Mouse (Mus musculus): Measurements from ENCODE around the gene Tarbp2. TPM values are rescaled to one million over a fixed set of nuclear protein-coding genes. Genes with fewer than 3 reads are reported as not detected.

The Tarbp2 gene
- polyA plus RNA-seq, 1 experiment from 2014 or later, result 104 TPM

DNA sequence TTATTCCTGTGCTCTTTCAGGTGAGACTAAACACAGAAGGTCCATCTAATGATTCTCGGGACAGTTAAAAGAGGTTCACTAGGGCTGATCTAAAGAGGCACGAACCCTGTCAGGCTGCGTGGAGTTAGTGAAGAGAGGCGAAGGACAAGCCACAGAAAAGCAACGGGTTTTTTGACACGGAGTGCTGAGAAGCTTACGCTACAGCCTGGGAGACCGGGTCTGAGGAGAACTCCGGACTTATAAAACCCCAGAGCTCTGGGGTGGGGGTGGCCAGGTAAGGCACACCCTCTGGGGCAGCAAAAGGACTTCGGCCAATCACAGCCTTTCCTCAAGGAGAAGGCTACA is 389 bp upstream of the Tarbp2 start:
- Histone ChIP-seq H3K4me2 (peak overlapping the region; percentile 85), H3K27me3 (no peaks in the 10 kb centered on the region), H3K9ac (peak overlapping the region; percentile 84), H3K27ac (replicated peaks) (peak overlapping the region; percentile 100), H3K4me1 (replicated peaks) (peaks cover 50% of the 10 kb centered on the region), H3K9me3 (no peaks in the 10 kb centered on the region), H3K4me3 (peak overlapping the region; percentile 75), H3K36me3 (peaks cover 13% of the 10 kb centered on the region)
- ATAC-seq (ENCODE audit: low FRiP score, low read depth), result no peak
- under 1% methylated on average over 10 of the region's 10 CpGs for WGBS

DNA sequence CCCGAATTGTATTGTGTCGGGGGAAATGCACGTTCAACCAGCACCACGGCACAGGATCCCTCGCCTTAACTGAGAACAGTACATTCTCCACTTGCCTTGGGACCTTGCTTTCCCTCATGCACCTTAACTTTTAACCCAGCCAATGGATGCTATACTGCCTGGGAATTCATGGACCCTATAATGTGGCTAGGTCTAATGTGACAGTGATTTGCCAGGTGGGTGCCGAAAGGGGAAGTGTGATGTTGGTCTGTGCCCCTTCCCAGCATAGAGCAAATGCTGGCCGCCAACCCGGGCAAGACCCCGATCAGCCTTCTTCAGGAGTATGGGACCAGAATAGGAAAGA is 838 bp downstream of the Tarbp2 start:
- WGBS, result 20% methylated on average over 9 of the region's 9 CpGs
- peaks cover 41% of the 10 kb centered on the region for H3K4me1 ChIP-seq (replicated peaks)
- no peaks in the 10 kb centered on the region for H3K27me3 ChIP-seq
- no peaks in the 10 kb centered on the region for H3K9me3 ChIP-seq
- ATAC-seq (ENCODE audit: low FRiP score, low read depth), result no peak
- peaks cover 16% of the 10 kb centered on the region for H3K36me3 ChIP-seq
- H3K27ac ChIP-seq (replicated peaks), result peak overlapping the region; percentile 100
- peak overlapping the region; percentile 85 for H3K4me2 ChIP-seq
- H3K4me3 ChIP-seq, result peak overlapping the region; percentile 75
- H3K9ac ChIP-seq, result peak overlapping the region; percentile 92

DNA sequence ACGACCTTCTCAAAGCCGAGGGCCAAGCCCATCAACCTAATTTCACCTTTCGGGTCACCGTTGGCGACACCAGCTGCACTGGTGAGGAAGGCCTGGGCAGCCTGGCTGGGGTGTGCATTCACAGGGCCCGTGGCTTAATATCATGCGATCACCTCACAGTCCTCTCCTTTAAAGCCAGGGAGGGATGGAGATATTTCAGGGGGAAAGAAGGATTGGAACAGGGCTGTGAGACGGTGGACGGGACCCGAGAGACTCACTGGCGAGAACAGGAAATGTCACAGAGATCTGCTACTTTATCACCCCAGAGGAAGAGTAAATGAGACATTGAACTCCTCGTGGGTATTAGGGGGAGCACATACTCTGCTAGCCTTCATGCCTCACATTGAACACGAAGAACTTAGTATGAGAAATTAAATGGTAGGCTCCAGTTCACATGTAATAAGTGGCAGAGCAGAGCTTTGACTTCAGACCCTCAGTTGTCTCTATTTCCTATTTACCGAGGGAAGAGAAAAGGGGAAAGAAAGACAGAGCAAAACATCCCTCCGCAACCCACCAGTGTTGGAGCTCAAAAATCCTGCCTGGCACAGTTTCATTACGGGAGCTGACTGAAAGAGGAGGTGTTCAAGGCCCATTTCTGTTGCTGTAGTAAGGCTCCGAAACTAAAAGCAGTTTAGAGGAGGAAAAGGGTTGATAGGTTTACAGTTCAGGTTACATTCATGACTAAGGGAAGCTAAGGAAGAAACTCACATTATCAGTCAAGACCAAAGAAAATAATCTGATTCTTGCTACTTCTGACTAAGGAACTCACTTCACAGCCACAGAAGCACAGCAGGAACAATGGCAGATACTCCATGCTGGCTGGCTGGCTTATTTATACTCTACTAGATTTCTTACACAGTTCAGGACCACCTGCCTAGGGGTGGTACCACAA is 1.5 kb downstream of the Tarbp2 start:
- peaks cover 35% of the 10 kb centered on the region for H3K4me1 ChIP-seq (replicated peaks)
- peak overlapping the region; percentile 75 for H3K4me3 ChIP-seq
- no peak for ATAC-seq (ENCODE audit: low FRiP score, low read depth)
- H3K4me2 ChIP-seq, result peak overlapping the region; percentile 85
- H3K27ac ChIP-seq (replicated peaks), result peak overlapping the region; percentile 100
- WGBS, result 63% methylated on average over 17 of the region's 17 CpGs
- H3K36me3 ChIP-seq, result peaks cover 19% of the 10 kb centered on the region
- H3K9me3 ChIP-seq, result no peaks in the 10 kb centered on the region
- H3K27me3 ChIP-seq, result no peaks in the 10 kb centered on the region
- peak overlapping the region; percentile 92 for H3K9ac ChIP-seq

DNA sequence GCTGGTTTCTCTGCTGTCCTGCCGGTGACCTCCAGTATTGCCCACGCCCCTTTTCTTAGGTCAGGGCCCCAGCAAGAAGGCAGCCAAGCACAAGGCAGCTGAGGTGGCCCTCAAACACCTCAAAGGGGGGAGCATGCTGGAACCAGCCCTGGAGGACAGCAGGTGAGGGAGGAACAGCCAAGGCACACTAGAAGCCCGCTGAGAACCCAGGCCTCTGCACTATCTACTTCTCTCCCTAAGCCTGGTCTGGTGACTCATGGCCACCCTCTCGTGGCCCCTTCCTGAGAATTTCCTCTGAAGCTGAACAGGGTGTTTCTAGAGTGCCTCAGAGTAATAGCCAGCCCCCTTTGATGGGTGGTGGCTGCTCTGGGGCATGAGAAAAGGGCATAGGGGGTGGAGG is 2.4 kb downstream of the Tarbp2 start:
- no peak overlapping the region for H3K4me2 ChIP-seq
- no peaks in the 10 kb centered on the region for H3K9me3 ChIP-seq
- no peak for ATAC-seq (ENCODE audit: low FRiP score, low read depth)
- H3K27ac ChIP-seq (replicated peaks), result no peak overlapping the region
- no peak overlapping the region for H3K9ac ChIP-seq
- H3K27me3 ChIP-seq, result no peaks in the 10 kb centered on the region
- peaks cover 26% of the 10 kb centered on the region for H3K4me1 ChIP-seq (replicated peaks)
- 83% methylated on average over 4 of the region's 4 CpGs for WGBS
- peaks cover 19% of the 10 kb centered on the region for H3K36me3 ChIP-seq
- H3K4me3 ChIP-seq, result no peak overlapping the region

DNA sequence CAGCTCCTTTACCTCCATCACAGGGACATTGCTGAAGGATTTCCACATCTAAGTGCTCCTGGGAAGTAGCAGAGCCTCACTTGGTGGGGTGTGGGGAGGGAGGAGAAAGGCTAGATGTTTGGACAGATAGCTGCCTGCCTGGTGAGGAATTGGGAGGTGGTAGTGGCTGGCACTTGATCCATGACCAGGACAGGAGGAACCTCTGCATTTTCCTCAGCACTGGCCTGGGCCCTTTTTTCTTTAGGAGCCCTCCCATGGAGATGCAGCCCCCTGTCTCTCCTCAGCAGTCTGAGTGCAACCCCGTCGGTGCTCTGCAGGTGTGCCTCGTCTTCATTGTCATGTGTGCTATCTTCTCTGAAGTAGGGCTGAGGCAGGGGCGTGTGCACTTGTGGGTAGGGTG is 3.5 kb downstream of the Tarbp2 start:
- no peak for ATAC-seq (ENCODE audit: low FRiP score, low read depth)
- Histone ChIP-seq H3K4me1 (replicated peaks) (peaks cover 17% of the 10 kb centered on the region), H3K27ac (replicated peaks) (no peak overlapping the region), H3K36me3 (peaks cover 19% of the 10 kb centered on the region), H3K9me3 (no peaks in the 10 kb centered on the region), H3K4me2 (no peak overlapping the region), H3K4me3 (no peak overlapping the region), H3K27me3 (no peaks in the 10 kb centered on the region), H3K9ac (no peak overlapping the region)
- 80% methylated on average over 4 of the region's 4 CpGs for WGBS

DNA sequence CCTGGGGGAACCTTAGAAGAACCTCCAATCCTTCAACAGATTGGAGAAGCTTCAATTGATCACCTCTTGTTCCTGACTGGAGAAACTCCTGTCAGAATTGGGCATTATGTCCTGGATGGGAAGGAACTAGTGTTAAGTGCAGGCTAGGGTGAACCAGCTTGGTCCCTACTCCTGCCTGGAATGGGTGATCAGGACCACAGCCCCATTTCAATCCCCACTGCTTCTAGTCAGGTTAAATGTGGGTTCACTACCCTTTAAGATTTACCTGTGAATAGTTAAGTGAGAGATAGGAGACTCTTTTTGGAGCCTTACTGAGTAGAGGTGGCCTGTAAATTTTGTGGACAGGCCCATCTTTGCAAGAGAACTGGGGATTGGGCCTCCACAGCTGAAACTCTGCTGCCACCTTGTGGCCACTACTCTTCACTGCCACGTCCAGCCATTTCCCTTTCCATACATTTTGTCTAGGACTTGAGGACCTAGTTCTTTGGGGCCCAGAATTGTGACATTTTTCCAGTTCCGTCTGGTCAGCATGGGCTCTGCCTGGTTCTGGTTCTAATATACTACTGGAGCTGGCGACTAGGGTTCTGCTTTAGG is 7.0 kb downstream of the Tarbp2 start, which contains the start of gene Npff:
Gene Npff (minus strand): TSS at position 51 of the 594 bp plus-strand sequence.
- Histone ChIP-seq H3K9ac (no peak within 1 kb of the TSS; the same call in 1 of the 2 replicates), H3K4me3 (no peak within 1 kb of the TSS), H3K27me3 (no peaks in the 10 kb centered on the region), H3K4me2 (no peak within 1 kb of the TSS), H3K36me3 (peaks cover 46% of the 10 kb centered on the region), H3K4me1 (replicated peaks) (peaks cover 6% of the 10 kb centered on the region), H3K9me3 (no peaks in the 10 kb centered on the region), H3K27ac (replicated peaks) (peak within 1 kb of the TSS; percentile 56)
- ATAC-seq (ENCODE audit: low FRiP score, low read depth), result peak; percentile 52; the same call in 1 of the 2 replicates
- 6% methylated on average over 3 of the region's 3 CpGs for whole genome bisulfite sequencing

DNA sequence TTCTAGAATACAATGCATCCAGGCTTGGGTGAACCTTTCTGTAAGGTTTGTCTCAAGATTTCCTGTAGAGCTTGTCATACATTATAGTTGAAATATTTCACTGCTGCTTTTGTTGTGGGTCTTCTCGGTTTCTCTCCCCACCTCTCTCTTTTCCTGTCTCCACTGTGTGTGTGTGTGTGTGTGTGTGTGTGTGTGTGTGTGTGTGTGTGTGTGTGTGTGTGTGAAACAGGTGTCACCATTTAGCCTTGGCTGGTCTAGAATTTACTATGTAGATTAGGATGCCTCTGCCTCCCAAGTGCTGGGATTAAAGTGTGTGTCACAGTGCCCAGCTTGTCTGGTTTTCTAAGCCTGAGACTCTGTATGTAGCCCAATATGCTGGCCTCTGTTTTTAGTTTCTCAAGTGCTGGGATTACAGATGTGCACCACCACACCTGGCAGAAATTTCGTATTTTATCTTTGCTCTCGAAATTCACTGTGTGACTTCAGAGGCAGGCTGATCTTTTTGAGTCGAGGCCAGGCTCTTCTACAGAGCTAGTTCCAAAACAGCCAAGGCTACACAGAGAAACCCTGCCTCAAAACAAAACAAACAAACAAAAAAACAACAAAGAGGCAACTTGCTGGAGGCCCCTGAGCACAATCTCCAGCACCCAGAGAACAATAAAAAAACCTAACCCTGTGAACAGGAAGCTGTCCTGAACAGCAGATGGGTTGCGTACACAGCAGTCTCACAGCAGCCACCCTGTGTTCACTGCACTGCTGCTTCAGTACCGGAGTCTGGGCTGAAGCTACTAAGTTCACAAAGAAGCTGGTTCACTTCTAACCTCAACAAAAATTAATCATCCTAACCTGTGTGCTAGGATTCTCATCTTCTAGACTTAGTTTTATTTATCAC is 8.4 kb downstream of the Tarbp2 start:
- Histone ChIP-seq H3K4me1 (replicated peaks) (no peaks in the 10 kb centered on the region; the same call in 1 of the 2 replicates), H3K27me3 (no peaks in the 10 kb centered on the region), H3K27ac (replicated peaks) (no peak overlapping the region), H3K36me3 (peaks cover 58% of the 10 kb centered on the region), H3K4me2 (no peak overlapping the region), H3K9me3 (no peaks in the 10 kb centered on the region), H3K9ac (no peak overlapping the region), H3K4me3 (no peak overlapping the region)
- WGBS, result 86% methylated on average over 6 of the region's 6 CpGs
- ATAC-seq (ENCODE audit: low FRiP score, low read depth), result no peak

DNA sequence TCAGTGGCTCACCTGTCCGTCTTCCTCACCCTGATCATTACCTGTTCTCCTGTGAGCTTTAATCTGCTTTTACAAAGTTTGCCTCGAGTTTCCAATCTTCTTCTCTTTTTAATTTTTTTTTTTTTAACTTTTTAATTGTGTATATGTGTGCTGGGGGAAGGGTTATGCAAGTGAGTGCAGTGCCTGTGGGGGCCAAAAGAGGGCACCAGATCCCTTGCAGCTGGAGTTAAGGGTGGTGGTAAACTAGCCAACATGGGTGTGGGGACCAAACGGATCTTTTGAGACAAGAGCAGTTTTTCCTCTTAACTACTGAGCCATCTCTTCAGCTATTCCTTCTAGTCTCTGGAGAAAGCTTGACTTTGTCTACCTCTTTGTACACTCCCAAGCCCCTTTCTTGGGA is 9.9 kb downstream of the Tarbp2 start:
- peaks cover 57% of the 10 kb centered on the region for H3K36me3 ChIP-seq

DNA sequence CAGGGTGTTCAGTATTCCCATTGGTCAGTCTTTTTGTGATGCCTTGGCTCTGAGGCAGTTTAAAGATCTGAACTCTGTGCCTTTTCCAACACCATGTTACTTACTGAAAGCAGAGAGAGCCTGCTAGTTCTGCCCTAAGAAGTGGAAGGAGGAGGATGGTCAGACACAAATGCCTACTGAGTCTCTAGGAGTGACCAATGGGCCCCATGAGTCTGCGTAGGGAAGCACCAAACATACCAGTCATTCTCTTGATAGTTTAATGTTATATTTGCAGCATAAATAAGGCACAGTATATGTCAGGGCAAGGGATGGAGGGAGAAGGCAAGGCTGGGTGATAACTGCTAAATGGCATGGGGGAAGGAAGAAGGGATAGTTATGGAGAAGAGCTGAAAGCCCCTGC is 10.4 kb downstream of the Tarbp2 start:
- no peaks in the 10 kb centered on the region; the same call in 1 of the 2 replicates for H3K4me1 ChIP-seq (replicated peaks)
- H3K4me2 ChIP-seq, result no peak overlapping the region
- peaks cover 61% of the 10 kb centered on the region for H3K36me3 ChIP-seq
- no peak overlapping the region for H3K4me3 ChIP-seq
- H3K27me3 ChIP-seq, result no peaks in the 10 kb centered on the region
- WGBS, result 94% methylated on average over 1 of the region's 1 CpGs
- no peak overlapping the region for H3K27ac ChIP-seq (replicated peaks)
- no peak for ATAC-seq (ENCODE audit: low FRiP score, low read depth)
- H3K9me3 ChIP-seq, result no peaks in the 10 kb centered on the region
- no peak overlapping the region for H3K9ac ChIP-seq

More for the DNA sequence above, 9.9 kb downstream of the Tarbp2 start:
- H3K4me2 ChIP-seq, result no peak overlapping the region
- H3K9ac ChIP-seq, result no peak overlapping the region
- no peaks in the 10 kb centered on the region; the same call in 1 of the 2 replicates for H3K4me1 ChIP-seq (replicated peaks)
- ATAC-seq (ENCODE audit: low FRiP score, low read depth), result no peak
- WGBS, result 79% methylated on average over 3 of the region's 3 CpGs
- H3K4me3 ChIP-seq, result no peak overlapping the region
- no peaks in the 10 kb centered on the region for H3K27me3 ChIP-seq
- H3K27ac ChIP-seq (replicated peaks), result no peak overlapping the region
- H3K9me3 ChIP-seq, result no peaks in the 10 kb centered on the region

DNA sequence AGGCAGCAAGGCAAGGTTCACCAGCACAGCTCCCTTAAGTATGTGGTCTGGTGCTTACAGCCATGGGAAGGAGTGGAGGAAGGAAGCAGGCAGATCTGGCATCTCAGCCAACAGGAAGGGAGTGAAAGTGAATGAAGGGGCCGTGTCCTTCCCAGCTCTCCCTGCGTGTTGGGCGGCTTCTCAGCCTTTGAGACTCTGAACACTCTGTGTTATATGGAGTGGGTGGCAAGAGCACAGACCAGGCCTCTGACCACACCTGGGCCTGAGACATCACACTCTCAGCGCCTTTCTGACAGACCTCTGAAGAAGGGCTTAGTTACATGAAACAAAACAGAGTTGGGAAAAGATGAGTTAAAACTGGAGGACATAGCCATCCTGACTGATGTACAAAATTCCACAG is 12.6 kb downstream of the Tarbp2 start:
- no peak for ATAC-seq (ENCODE audit: low FRiP score, low read depth)
- Histone ChIP-seq H3K4me2 (no peak overlapping the region), H3K27me3 (no peaks in the 10 kb centered on the region), H3K4me3 (no peak overlapping the region), H3K9ac (no peak overlapping the region), H3K4me1 (replicated peaks) (no peaks in the 10 kb centered on the region), H3K9me3 (no peaks in the 10 kb centered on the region), H3K27ac (replicated peaks) (no peak overlapping the region), H3K36me3 (peaks cover 68% of the 10 kb centered on the region)
- 87% methylated on average over 4 of the region's 4 CpGs for WGBS

DNA sequence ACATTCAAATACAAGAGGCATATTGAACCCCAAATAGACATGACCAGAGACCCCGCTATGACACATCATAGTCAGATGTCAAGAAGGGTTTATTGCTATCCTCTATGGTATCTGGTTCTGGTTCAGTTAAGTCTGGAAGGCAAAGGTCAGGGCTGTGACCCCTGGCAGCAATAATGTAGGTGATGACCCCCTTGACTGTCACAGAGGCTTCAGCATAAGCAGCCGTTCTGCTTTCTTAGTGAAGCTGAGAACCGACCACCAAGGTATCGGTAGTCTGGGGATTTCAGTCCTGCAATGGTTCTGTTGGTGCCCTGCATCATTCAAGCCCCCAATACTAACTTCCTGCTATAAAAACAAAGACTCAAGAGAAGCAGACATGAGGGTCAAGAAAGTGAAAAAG is 13.6 kb downstream of the Tarbp2 start:
- peaks cover 76% of the 10 kb centered on the region for H3K36me3 ChIP-seq

More for the DNA sequence above, 13.6 kb downstream of the Tarbp2 start:
- ATAC-seq (ENCODE audit: low FRiP score, low read depth), result no peak
- no peaks in the 10 kb centered on the region for H3K9me3 ChIP-seq
- no peak overlapping the region for H3K4me3 ChIP-seq
- 92% methylated on average over 4 of the region's 4 CpGs for WGBS
- no peak overlapping the region for H3K27ac ChIP-seq (replicated peaks)
- H3K27me3 ChIP-seq, result no peaks in the 10 kb centered on the region
- H3K9ac ChIP-seq, result no peak overlapping the region
- H3K4me1 ChIP-seq (replicated peaks), result no peaks in the 10 kb centered on the region
- no peak overlapping the region for H3K4me2 ChIP-seq

Data from hindbrain, embryonic 15.5 days (tissue).